Mouse (Mus musculus): Measurements from ENCODE around the gene Npnt.

Gene Npnt

GRCm38 (mm10) chr3:132892481-132892880 is 57.6 kb downstream of the Npnt start:
- DNase-seq (ENCODE audit: low read depth, low spot score): no peak

- DNase-seq (ENCODE audit: low read depth, low spot score): no peak
These were observed 62.8 kb downstream of the Npnt start for GRCm38 (mm10) chr3:132887074-132887848.

- no peak for DNase-seq (ENCODE audit: low read depth, low spot score)
These were observed 63.6 kb downstream of the Npnt start for GRCm38 (mm10) chr3:132886419-132887050.

- no peak for DNase-seq (ENCODE audit: low read depth, low spot score)
These were observed 65.6 kb downstream of the Npnt start for GRCm38 (mm10) chr3:132884459-132884858.

GRCm38 (mm10) chr3:132883256-132883655 is 66.8 kb downstream of the Npnt start:
- no peak for DNase-seq (ENCODE audit: low read depth, low spot score)

- no peak for DNase-seq (ENCODE audit: low read depth, low spot score)
These were observed 69.3 kb downstream of the Npnt start for GRCm38 (mm10) chr3:132880826-132881225.

- no peak for DNase-seq (ENCODE audit: low read depth, low spot score)
These were observed 69.7 kb downstream of the Npnt start for GRCm38 (mm10) chr3:132880361-132880760.

GRCm38 (mm10) chr3:132876933-132877676 is 73.0 kb downstream of the Npnt start:
- no peak for DNase-seq (ENCODE audit: low read depth, low spot score)

- DNase-seq (ENCODE audit: low read depth, low spot score): no peak
These were observed 73.9 kb downstream of the Npnt start for GRCm38 (mm10) chr3:132876011-132876708.

GRCm38 (mm10) chr3:132873251-132873650 is 76.8 kb downstream of the Npnt start:
- DNase-seq (ENCODE audit: low read depth, low spot score): no peak

- DNase-seq (ENCODE audit: low read depth, low spot score): no peak
These were observed 78.7 kb downstream of the Npnt start for GRCm38 (mm10) chr3:132871318-132871904.

- no peak for DNase-seq (ENCODE audit: low read depth, low spot score)
These were observed 80.0 kb downstream of the Npnt start for GRCm38 (mm10) chr3:132870079-132870478.

- no peak for DNase-seq (ENCODE audit: low read depth, low spot score)
These were observed 81.3 kb downstream of the Npnt start for GRCm38 (mm10) chr3:132868838-132869237.

- DNase-seq (ENCODE audit: low read depth, low spot score): no peak
These were observed 83.1 kb downstream of the Npnt start for GRCm38 (mm10) chr3:132866984-132867383.

- no peak for DNase-seq (ENCODE audit: low read depth, low spot score)
These were observed 84.5 kb downstream of the Npnt start for GRCm38 (mm10) chr3:132865596-132865995.

- DNase-seq (ENCODE audit: low read depth, low spot score): no peak
These were observed 85.1 kb downstream of the Npnt start for GRCm38 (mm10) chr3:132864986-132865385.

GRCm38 (mm10) chr3:132864329-132864919 is 85.7 kb downstream of the Npnt start:
- no peak for DNase-seq (ENCODE audit: low read depth, low spot score)

- no peak for DNase-seq (ENCODE audit: low read depth, low spot score)
These were observed 86.2 kb downstream of the Npnt start for GRCm38 (mm10) chr3:132863843-132864242.

GRCm38 (mm10) chr3:132860796-132861195 is 89.3 kb downstream of the Npnt start:
- DNase-seq (ENCODE audit: low read depth, low spot score): no peak

GRCm38 (mm10) chr3:132859573-132859972 is 90.5 kb downstream of the Npnt start:
- DNase-seq (ENCODE audit: low read depth, low spot score): no peak

GRCm38 (mm10) chr3:132858849-132859248 is 91.2 kb downstream of the Npnt start:
- DNase-seq (ENCODE audit: low read depth, low spot score): no peak
